Mouse (Mus musculus) lung, postnatal 0 days (tissue): ENCODE measurements at regions not wholly inside any gene's neighbourhood (a gene's known extent, or its start where the extent isn't known, plus 50 kb on each side); places are given as distances from the start of the nearest gene placed in this dataset.

Source experiments
- ATAC-seq: fragments of 200-750 bp; cut with Nextera tagmentation; 2 replicates; pipeline ENCODE4 v1.8.0; 2017; ENCODE audit warnings: moderate library complexity
- DNase-seq: peaks from one replicate; pipeline ENCODE4 v3.0.0-alpha.2; 2016; ENCODE audit warnings: low spot score
- H3K27ac ChIP-seq: fragments of 300-500 bp; sonication (generic); 2 replicates; pipeline ENCODE4 v1.5.1; 2014; ENCODE audit warnings: antibody characterized with exemption, mild to moderate bottlenecking, low read length, mixed read lengths
- H3K27me3 ChIP-seq: fragments of 300-500 bp; sonication (generic); replicated peaks from 2 replicates; pipeline ENCODE4 v1.6.1; 2014; ENCODE audit warnings: low read length, mixed read lengths; ENCODE audit not compliant: insufficient read depth
- H3K36me3 ChIP-seq: fragments of 300-500 bp; sonication (generic); 2 replicates; pipeline ENCODE4 v1.6.1; 2014; ENCODE audit warnings: low read length, mixed read lengths; ENCODE audit not compliant: insufficient read depth
- H3K4me1 ChIP-seq: fragments of 300-500 bp; sonication (generic); 2 replicates; pipeline ENCODE4 v1.6.1; 2014; ENCODE audit warnings: antibody characterized with exemption, low read depth, low read length, mixed read lengths; ENCODE audit not compliant: insufficient read depth
- H3K4me2 ChIP-seq: fragments of 300-500 bp; sonication (generic); replicated peaks from 2 replicates; pipeline ENCODE4 v1.6.1; 2014; ENCODE audit warnings: low read depth, mild to moderate bottlenecking, low read length, moderate library complexity, mixed read lengths
- H3K4me3 ChIP-seq: fragments of 300-500 bp; sonication (generic); 2 replicates; pipeline ENCODE4 v1.5.1; 2014; ENCODE audit warnings: low read depth, low read length
- H3K9ac ChIP-seq: fragments of 300-500 bp; sonication (generic); replicated peaks from 2 replicates; pipeline ENCODE4 v1.6.1; 2014; ENCODE audit warnings: low read depth, mild to moderate bottlenecking
- H3K9me3 ChIP-seq: fragments of 300-500 bp; sonication (generic); 2 replicates; pipeline ENCODE4 v1.6.1; 2016; ENCODE audit warnings: low read length, mixed read lengths
- CTCF ChIP-seq: IDR thresholded peaks from 2 replicates; pipeline ENCODE4 v1.5.1; 2016; ENCODE audit warnings: antibody characterized with exemption, mild to moderate bottlenecking
- EP300 ChIP-seq: IDR thresholded peaks from 2 replicates; pipeline ENCODE4 v1.6.1; 2016; ENCODE audit warnings: antibody characterized with exemption, mild to moderate bottlenecking, control low read depth
- whole genome bisulfite sequencing: fragments of 180-500 bp; shearing (Covaris S2); extraction: QIAGEN DNeasy Blood & Tissue Kit; methylation state at CpG from one replicate; pipeline ENCODE4 v1.1.7; 2014; 5-methylcytosine and 5-hydroxymethylcytosine counted together

DNA sequence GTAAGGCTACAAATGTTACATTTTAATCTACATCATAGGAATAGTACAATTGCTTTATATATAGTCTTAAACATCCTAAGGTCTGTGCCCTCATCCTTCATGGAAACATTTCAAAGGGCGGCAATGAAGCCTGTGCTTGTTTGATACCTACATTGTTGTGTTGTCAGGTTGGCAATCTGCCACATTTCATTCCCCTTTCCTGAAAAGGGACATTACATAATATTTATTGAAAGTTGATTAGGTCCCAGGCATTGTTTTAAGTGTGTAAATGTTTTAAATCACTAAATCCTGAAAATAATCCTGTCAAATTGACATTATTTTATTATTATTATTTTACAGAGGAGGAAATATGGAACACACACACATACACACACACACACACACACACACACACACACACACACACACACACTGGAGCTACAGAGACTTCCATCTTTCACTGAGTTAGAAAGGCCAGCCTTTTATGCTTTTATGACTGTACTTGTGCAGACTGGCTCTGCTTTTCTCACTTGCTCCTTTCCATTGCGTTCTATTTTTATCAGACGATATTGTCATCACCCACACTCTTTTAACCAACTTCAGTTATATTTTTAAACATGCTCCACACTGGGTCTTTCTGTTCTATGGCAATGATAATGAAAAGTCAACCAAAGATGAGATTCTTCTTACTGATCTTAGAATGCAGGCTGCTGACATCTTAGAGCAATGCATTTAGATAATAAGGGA, 153.8 kb upstream of the Asb5 start:
- ATAC-seq, result no peak
- H3K36me3 ChIP-seq, result no peaks in the 10 kb centered on the region
- WGBS, result 70% methylated on average over 3 of the region's 3 CpGs
- H3K4me2 ChIP-seq, result no peak overlapping the region
- no peak overlapping the region for H3K9ac ChIP-seq
- H3K9me3 ChIP-seq, result no peaks in the 10 kb centered on the region
- DNase-seq, result peak; percentile 35
- H3K27me3 ChIP-seq, result no peaks in the 10 kb centered on the region
- no peaks in the 10 kb centered on the region for H3K4me1 ChIP-seq
- H3K4me3 ChIP-seq, result no peak overlapping the region
- TF ChIP-seq EP300 (peak; percentile 59; the same call in 1 of the 2 replicates), CTCF (no peak)
- no peak overlapping the region for H3K27ac ChIP-seq

GRCm38 (mm10) chr8:54380191-54380590, 149.2 kb upstream of the Asb5 start:
- no peak overlapping the region for H3K9ac ChIP-seq
- no peaks in the 10 kb centered on the region for H3K4me1 ChIP-seq
- no peaks in the 10 kb centered on the region for H3K9me3 ChIP-seq
- no peak overlapping the region for H3K27ac ChIP-seq
- H3K4me3 ChIP-seq, result no peak overlapping the region
- H3K36me3 ChIP-seq, result no peaks in the 10 kb centered on the region
- TF ChIP-seq EP300, result no peak
- TF ChIP-seq CTCF, result no peak
- ATAC-seq (no peak), DNase-seq (no peak)
- no peak overlapping the region for H3K4me2 ChIP-seq
- H3K27me3 ChIP-seq, result no peaks in the 10 kb centered on the region
- 52% methylated on average over 2 of the region's 2 CpGs for WGBS

DNA sequence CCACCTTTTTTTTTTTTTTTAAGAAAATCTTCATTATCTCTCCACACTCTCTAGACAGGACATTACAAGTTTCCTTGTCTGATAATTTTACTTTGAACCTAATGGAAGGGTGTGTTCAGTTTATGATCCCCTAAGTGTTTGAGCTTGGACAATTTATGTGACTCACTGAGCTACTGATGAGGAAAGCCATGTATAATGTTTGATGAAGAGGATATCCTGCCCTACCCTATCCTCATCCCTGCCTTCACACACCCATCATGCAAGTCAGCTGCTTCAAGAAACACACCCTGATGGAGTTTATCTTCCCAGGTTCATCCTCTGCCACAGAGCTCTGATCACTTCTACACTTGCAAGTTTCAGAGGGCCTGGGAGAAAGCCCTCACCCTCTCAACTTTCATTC, 136.5 kb upstream of the Asb5 start:
- Histone ChIP-seq H3K4me1 (no peaks in the 10 kb centered on the region), H3K9ac (no peak overlapping the region), H3K4me3 (no peak overlapping the region), H3K4me2 (no peak overlapping the region), H3K27me3 (no peaks in the 10 kb centered on the region), H3K27ac (no peak overlapping the region), H3K36me3 (no peaks in the 10 kb centered on the region), H3K9me3 (no peaks in the 10 kb centered on the region)
- TF ChIP-seq EP300, result peak; percentile 86
- no peak for TF ChIP-seq CTCF
- DNase-seq, result peak; percentile 59
- ATAC-seq, result peak; percentile 73

GRCm38 (mm10) chr8:54393466-54394197, 135.7 kb upstream of the Asb5 start:
- H3K4me2 ChIP-seq, result no peak overlapping the region
- no peaks in the 10 kb centered on the region for H3K9me3 ChIP-seq
- TF ChIP-seq CTCF (no peak), EP300 (peak; percentile 86; the same call in 1 of the 2 replicates)
- no peaks in the 10 kb centered on the region for H3K4me1 ChIP-seq
- no peak overlapping the region for H3K27ac ChIP-seq
- ATAC-seq, result peak; percentile 86
- WGBS, result 50% methylated on average over 12 of the region's 12 CpGs
- no peaks in the 10 kb centered on the region for H3K36me3 ChIP-seq
- DNase-seq, result peak; percentile 67
- H3K27me3 ChIP-seq, result no peaks in the 10 kb centered on the region
- H3K9ac ChIP-seq, result no peak overlapping the region
- H3K4me3 ChIP-seq, result no peak overlapping the region

GRCm38 (mm10) chr8:54405723-54406122, 123.7 kb upstream of the Asb5 start:
- H3K4me1 ChIP-seq, result no peaks in the 10 kb centered on the region
- H3K4me2 ChIP-seq, result no peak overlapping the region
- H3K9ac ChIP-seq, result no peak overlapping the region
- no peak for TF ChIP-seq CTCF
- TF ChIP-seq EP300, result no peak
- H3K9me3 ChIP-seq, result no peaks in the 10 kb centered on the region
- 75% methylated on average over 2 of the region's 2 CpGs for WGBS
- no peak overlapping the region for H3K27ac ChIP-seq
- ATAC-seq (no peak), DNase-seq (no peak)
- H3K36me3 ChIP-seq, result no peaks in the 10 kb centered on the region
- H3K27me3 ChIP-seq, result no peaks in the 10 kb centered on the region
- no peak overlapping the region for H3K4me3 ChIP-seq

GRCm38 (mm10) chr8:54414092-54414799, 115.1 kb upstream of the Asb5 start:
- Histone ChIP-seq H3K4me3 (no peak overlapping the region), H3K9ac (no peak overlapping the region), H3K9me3 (no peaks in the 10 kb centered on the region), H3K36me3 (no peaks in the 10 kb centered on the region), H3K4me2 (no peak overlapping the region), H3K27ac (no peak overlapping the region), H3K4me1 (no peaks in the 10 kb centered on the region), H3K27me3 (no peaks in the 10 kb centered on the region)
- TF ChIP-seq CTCF (no peak), EP300 (peak; percentile 64)
- 52% methylated on average over 4 of the region's 4 CpGs for WGBS
- peak; percentile 45 for DNase-seq
- ATAC-seq, result peak; percentile 67
